Mouse (Mus musculus): Measurements from ENCODE around the gene Gpr82. TPM values are rescaled to one million over a fixed set of nuclear protein-coding genes. Genes with fewer than 3 reads are reported as not detected.

The Gpr82 gene
- polyA plus RNA-seq, 1 experiment, result 0.01 TPM

DNA sequence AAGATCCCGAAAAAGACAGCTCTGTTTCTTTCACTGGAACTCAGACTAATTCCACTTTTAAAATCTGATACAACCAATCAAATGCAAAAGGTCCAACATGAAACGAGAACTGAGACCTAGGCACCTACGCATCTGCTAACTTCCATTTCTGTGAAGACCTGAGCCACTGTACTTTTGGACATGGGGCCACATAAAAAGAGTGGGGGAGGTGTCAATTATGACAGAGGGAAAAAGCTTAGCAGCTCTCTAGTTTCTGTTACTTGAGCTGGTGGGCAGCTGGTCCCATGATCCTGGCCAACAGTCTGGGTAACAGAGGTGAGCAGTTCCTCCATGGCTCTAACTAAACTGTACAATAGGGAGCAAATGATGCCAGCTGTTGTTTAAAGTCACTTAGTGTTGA is 11.8 kb downstream of the Gpr82 start:
- H3K36me3 ChIP-seq (ENCODE audit: control insufficient read depth, insufficient read depth), result no peaks in the 10 kb centered on the region
- H3K27me3 ChIP-seq (ENCODE audit: control insufficient read depth, insufficient read depth, insufficient read length), result no peaks in the 10 kb centered on the region
- H3K4me3 ChIP-seq, result no peak overlapping the region
- no peaks in the 10 kb centered on the region for H3K79me2 ChIP-seq (ENCODE audit: control insufficient read depth, insufficient read depth)
- TF ChIP-seq MYOD1 (IDR thresholded peaks at IDR 0.05; ENCODE audit: control insufficient read depth in 1 of 3, insufficient read length in 2 of 3, low read depth in 2 of 3) (peak in 2 of 3 experiments; percentile 30 to 44), E2F4 (IDR thresholded peaks at IDR 0.05; ENCODE audit: insufficient read depth) (no peak), MYOG (IDR thresholded peaks at IDR 0.05; ENCODE audit: control insufficient read depth in 1 of 3, insufficient read depth in 1 of 3, insufficient read length in 2 of 3, low read depth in 2 of 3) (peak in 1 of 3 experiments; percentile 57)
- H3K4me2 ChIP-seq (ENCODE audit: low read depth), result no peak overlapping the region
- H3ac ChIP-seq (ENCODE audit: control insufficient read depth, insufficient read length), result no peak overlapping the region

DNA sequence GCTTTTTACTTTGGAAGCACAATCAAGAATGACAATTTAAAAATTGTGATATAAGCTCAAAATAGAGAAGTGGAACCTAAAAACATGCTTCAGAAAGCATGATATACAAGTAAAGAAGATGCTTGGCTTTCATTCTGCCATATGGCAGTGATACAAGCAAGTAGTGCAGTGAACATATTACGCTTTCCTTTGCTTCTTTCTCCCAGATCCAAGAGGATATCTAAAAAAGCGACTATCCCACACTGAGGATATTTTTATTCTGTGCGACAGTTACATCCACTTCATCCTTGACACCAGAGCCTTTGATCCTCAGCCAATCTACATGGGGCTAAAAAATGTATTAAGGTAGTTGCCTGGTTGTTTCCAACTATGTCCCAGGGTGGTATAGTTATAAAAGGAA is 20.6 kb downstream of the Gpr82 start:
- H3ac ChIP-seq (ENCODE audit: control insufficient read depth, insufficient read length), result no peak overlapping the region
- TF ChIP-seq CEBPB (IDR thresholded peaks at IDR 0.05; ENCODE audit: insufficient read depth, poor library complexity, severe bottlenecking) (no peak), TCF12 (IDR thresholded peaks at IDR 0.05; ENCODE audit: insufficient read depth, poor library complexity, severe bottlenecking) (no peak), POLR2AphosphoS2 (IDR thresholded peaks at IDR 0.05; ENCODE audit: insufficient read length, low read depth) (no peak), REST (IDR thresholded peaks at IDR 0.05; ENCODE audit: insufficient read depth, insufficient read length) (no peak), SRF (IDR thresholded peaks at IDR 0.05; ENCODE audit: control insufficient read depth, insufficient read length, low read depth) (no peak), POLR2A (IDR thresholded peaks at IDR 0.05; ENCODE audit: insufficient read length, low read depth) (no peak), MYOD1 (IDR thresholded peaks at IDR 0.05; ENCODE audit: control insufficient read depth in 1 of 3, insufficient read length in 2 of 3, low read depth in 2 of 3) (no peak), USF1 (IDR thresholded peaks at IDR 0.05; ENCODE audit: low read depth) (no peak), TCF3 (IDR thresholded peaks at IDR 0.05; ENCODE audit: insufficient read length, low read depth) (no peak), E2F4 (IDR thresholded peaks at IDR 0.05; ENCODE audit: insufficient read depth) (no peak), MYOG (IDR thresholded peaks at IDR 0.05; ENCODE audit: control insufficient read depth in 1 of 3, insufficient read depth in 1 of 3, insufficient read length in 2 of 3, low read depth in 2 of 3) (no peak), MAX (IDR thresholded peaks at IDR 0.05; ENCODE audit: low read depth) (no peak)
- H3K27me3 ChIP-seq (ENCODE audit: control insufficient read depth, insufficient read depth, insufficient read length), result no peaks in the 10 kb centered on the region

DNA sequence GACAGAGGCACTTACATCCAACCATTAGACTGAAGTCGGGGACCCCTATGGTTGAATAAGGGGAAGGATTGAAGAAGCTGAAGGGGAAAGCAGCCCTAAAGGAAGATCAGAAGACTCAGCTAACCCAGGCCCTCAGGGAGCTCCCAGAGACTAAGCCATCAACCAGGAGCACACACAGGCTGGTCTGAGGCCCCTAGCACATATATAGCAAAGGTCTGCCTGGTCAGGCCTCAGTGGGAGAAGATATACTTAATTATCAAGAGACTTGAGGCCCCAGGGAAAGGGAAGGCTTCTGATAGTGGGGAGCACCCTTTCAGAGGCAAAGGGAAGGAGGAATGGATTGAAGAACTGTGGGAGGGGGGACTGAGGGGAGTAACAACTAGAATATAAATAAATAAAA is 25.4 kb downstream of the Gpr82 start:
- Histone ChIP-seq H3K27me3 (ENCODE audit: control insufficient read depth, insufficient read depth, insufficient read length) (no peaks in the 10 kb centered on the region), H3K36me3 (ENCODE audit: control insufficient read depth, insufficient read depth) (no peaks in the 10 kb centered on the region), H3K79me2 (ENCODE audit: control insufficient read depth, insufficient read depth) (no peaks in the 10 kb centered on the region), H3ac (ENCODE audit: control insufficient read depth, insufficient read length) (no peak overlapping the region), H3K4me3 (no peak overlapping the region), H3K4me2 (ENCODE audit: low read depth) (no peak overlapping the region)
- TF ChIP-seq MYOG (IDR thresholded peaks at IDR 0.05; ENCODE audit: control insufficient read depth in 1 of 3, insufficient read depth in 1 of 3, insufficient read length in 2 of 3, low read depth in 2 of 3) (no peak), SRF (IDR thresholded peaks at IDR 0.05; ENCODE audit: control insufficient read depth, insufficient read length, low read depth) (no peak), POLR2A (IDR thresholded peaks at IDR 0.05; ENCODE audit: insufficient read length, low read depth) (no peak), POLR2AphosphoS2 (IDR thresholded peaks at IDR 0.05; ENCODE audit: insufficient read length, low read depth) (no peak)

More for the DNA sequence above, 20.6 kb downstream of the Gpr82 start:
- H3K36me3 ChIP-seq (ENCODE audit: control insufficient read depth, insufficient read depth), result no peaks in the 10 kb centered on the region
- no peaks in the 10 kb centered on the region for H3K79me2 ChIP-seq (ENCODE audit: control insufficient read depth, insufficient read depth)
- H3K4me2 ChIP-seq (ENCODE audit: low read depth), result no peak overlapping the region
- H3K4me3 ChIP-seq, result no peak overlapping the region

DNA sequence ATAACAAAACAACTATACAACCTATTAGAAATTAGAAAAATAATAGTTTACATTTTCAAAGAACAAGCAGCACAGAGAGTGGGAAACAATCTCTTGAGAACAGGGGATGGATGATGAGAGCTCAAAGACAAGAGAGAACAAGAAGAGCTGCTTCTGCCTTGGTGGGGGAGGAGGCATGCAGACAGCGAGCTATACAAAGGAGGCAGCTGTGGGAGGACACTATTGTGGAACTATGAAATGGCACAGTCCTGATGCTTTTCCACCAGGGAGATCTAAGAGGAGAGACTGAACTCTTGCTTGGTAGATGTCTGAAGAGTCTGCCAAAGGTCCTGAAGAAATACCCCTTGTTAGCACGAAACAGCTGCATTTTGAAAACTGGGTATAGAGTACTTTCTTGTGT is 27.2 kb downstream of the Gpr82 start:
- Histone ChIP-seq H3K36me3 (ENCODE audit: control insufficient read depth, insufficient read depth) (no peaks in the 10 kb centered on the region), H3K4me3 (no peak overlapping the region), H3K27me3 (ENCODE audit: control insufficient read depth, insufficient read depth, insufficient read length) (no peaks in the 10 kb centered on the region), H3ac (ENCODE audit: control insufficient read depth, insufficient read length) (no peak overlapping the region), H3K4me2 (ENCODE audit: low read depth) (no peak overlapping the region), H3K79me2 (ENCODE audit: control insufficient read depth, insufficient read depth) (no peaks in the 10 kb centered on the region)
- TF ChIP-seq USF1 (IDR thresholded peaks at IDR 0.05; ENCODE audit: low read depth) (no peak), TCF3 (IDR thresholded peaks at IDR 0.05; ENCODE audit: insufficient read length, low read depth) (no peak), REST (IDR thresholded peaks at IDR 0.05; ENCODE audit: insufficient read depth, insufficient read length) (no peak), E2F4 (IDR thresholded peaks at IDR 0.05; ENCODE audit: insufficient read depth) (no peak), POLR2A (IDR thresholded peaks at IDR 0.05; ENCODE audit: insufficient read length, low read depth) (no peak), MAX (IDR thresholded peaks at IDR 0.05; ENCODE audit: low read depth) (no peak), POLR2AphosphoS2 (IDR thresholded peaks at IDR 0.05; ENCODE audit: insufficient read length, low read depth) (no peak), MYOD1 (IDR thresholded peaks at IDR 0.05; ENCODE audit: control insufficient read depth in 1 of 3, insufficient read length in 2 of 3, low read depth in 2 of 3) (no peak), MYOG (IDR thresholded peaks at IDR 0.05; ENCODE audit: control insufficient read depth in 1 of 3, insufficient read depth in 1 of 3, insufficient read length in 2 of 3, low read depth in 2 of 3) (no peak), SRF (IDR thresholded peaks at IDR 0.05; ENCODE audit: control insufficient read depth, insufficient read length, low read depth) (no peak), TCF12 (IDR thresholded peaks at IDR 0.05; ENCODE audit: insufficient read depth, poor library complexity, severe bottlenecking) (no peak), CEBPB (IDR thresholded peaks at IDR 0.05; ENCODE audit: insufficient read depth, poor library complexity, severe bottlenecking) (no peak)

DNA sequence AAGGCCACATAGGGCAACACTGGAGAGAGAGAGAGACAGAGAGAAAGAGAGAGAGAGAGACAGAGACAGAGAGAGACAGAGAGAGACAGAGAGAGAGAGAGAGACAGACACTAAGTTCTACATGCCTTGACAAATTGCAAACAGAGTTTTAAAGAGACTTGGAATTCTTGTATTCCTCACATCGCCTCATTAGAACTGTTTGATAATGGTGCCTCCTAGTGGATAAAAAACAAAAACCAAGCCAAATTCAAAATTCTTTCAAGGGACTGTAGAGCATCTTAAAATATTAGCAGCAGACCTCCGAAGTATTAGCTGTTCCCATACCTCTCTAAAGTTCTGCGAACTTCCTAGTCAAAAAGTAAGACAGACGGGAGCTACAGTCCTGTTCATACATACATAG is 30.7 kb downstream of the Gpr82 start:
- Histone ChIP-seq H3K4me2 (ENCODE audit: low read depth) (no peak overlapping the region), H3K36me3 (ENCODE audit: control insufficient read depth, insufficient read depth) (no peaks in the 10 kb centered on the region), H3K4me3 (no peak overlapping the region), H3ac (ENCODE audit: control insufficient read depth, insufficient read length) (no peak overlapping the region), H3K27me3 (ENCODE audit: control insufficient read depth, insufficient read depth, insufficient read length) (no peaks in the 10 kb centered on the region), H3K79me2 (ENCODE audit: control insufficient read depth, insufficient read depth) (no peaks in the 10 kb centered on the region)
- TF ChIP-seq REST (IDR thresholded peaks at IDR 0.05; ENCODE audit: insufficient read depth, insufficient read length) (no peak), TCF12 (IDR thresholded peaks at IDR 0.05; ENCODE audit: insufficient read depth, poor library complexity, severe bottlenecking) (no peak), MYOD1 (IDR thresholded peaks at IDR 0.05; ENCODE audit: control insufficient read depth in 1 of 3, insufficient read length in 2 of 3, low read depth in 2 of 3) (no peak), SRF (IDR thresholded peaks at IDR 0.05; ENCODE audit: control insufficient read depth, insufficient read length, low read depth) (no peak), CEBPB (IDR thresholded peaks at IDR 0.05; ENCODE audit: insufficient read depth, poor library complexity, severe bottlenecking) (no peak), USF1 (IDR thresholded peaks at IDR 0.05; ENCODE audit: low read depth) (no peak), POLR2AphosphoS2 (IDR thresholded peaks at IDR 0.05; ENCODE audit: insufficient read length, low read depth) (no peak), MAX (IDR thresholded peaks at IDR 0.05; ENCODE audit: low read depth) (no peak), E2F4 (IDR thresholded peaks at IDR 0.05; ENCODE audit: insufficient read depth) (no peak), POLR2A (IDR thresholded peaks at IDR 0.05; ENCODE audit: insufficient read length, low read depth) (no peak), TCF3 (IDR thresholded peaks at IDR 0.05; ENCODE audit: insufficient read length, low read depth) (no peak), MYOG (IDR thresholded peaks at IDR 0.05; ENCODE audit: control insufficient read depth in 1 of 3, insufficient read depth in 1 of 3, insufficient read length in 2 of 3, low read depth in 2 of 3) (no peak)

All from myocyte (in vitro differentiated cells).